Mouse (Mus musculus) ES-Bruce4 (cell line): ENCODE results near the gene Fbxo7. TPM values are rescaled to one million over a fixed set of nuclear protein-coding genes. Genes with fewer than 3 reads are reported as not detected.

Experiments used
- H3K27ac ChIP-seq: 2 replicates; pipeline ENCODE4 v1.5.1; 2012; ENCODE audit warnings: low read length, inconsistent platforms; ENCODE audit not compliant: insufficient read depth
- H3K27me3 ChIP-seq: 2 replicates; pipeline ENCODE4 v1.6.1; 2012; ENCODE audit warnings: mild to moderate bottlenecking, low read length, inconsistent platforms; ENCODE audit not compliant: control insufficient read depth, poor library complexity, insufficient read depth, severe bottlenecking
- H3K36me3 ChIP-seq: 2 replicates; pipeline ENCODE4 v1.6.1; 2012; ENCODE audit warnings: inconsistent platforms, mild to moderate bottlenecking, low read length, moderate library complexity; ENCODE audit not compliant: control insufficient read depth, poor library complexity, insufficient read depth, severe bottlenecking
- H3K4me1 ChIP-seq: one replicate; pipeline ENCODE4 v1.8.1; 2011; ENCODE audit warnings: low read length; ENCODE audit not compliant: control insufficient read depth, insufficient read depth
- H3K4me3 ChIP-seq: 2 replicates; pipeline ENCODE4 v1.5.1; 2011; ENCODE audit warnings: low read depth, mild to moderate bottlenecking, low read length
- H3K9ac ChIP-seq: 2 replicates; pipeline ENCODE4 v1.6.1; 2012; ENCODE audit warnings: low read depth, mild to moderate bottlenecking, inconsistent platforms; ENCODE audit not compliant: poor library complexity, severe bottlenecking
- H3K9me3 ChIP-seq: replicated peaks from 2 replicates; pipeline ENCODE4 v1.6.1; 2012; ENCODE audit warnings: mild to moderate bottlenecking, low read length, inconsistent platforms; ENCODE audit not compliant: control insufficient read depth, poor library complexity, insufficient read depth, severe bottlenecking
- CTCF ChIP-seq: IDR thresholded peaks from one replicate; pipeline ENCODE4 v1.8.1; 2011; ENCODE audit warnings: low read depth, low read length
- EP300 ChIP-seq: IDR thresholded peaks from 2 replicates; pipeline ENCODE4 v1.6.1; 2011; ENCODE audit warnings: low read depth, low read length; ENCODE audit not compliant: insufficient read depth
- POLR2A ChIP-seq: IDR thresholded peaks from one replicate; pipeline ENCODE4 v1.8.1; 2011; ENCODE audit warnings: low read length; ENCODE audit not compliant: insufficient read depth
- polyA plus RNA-seq: library from polyadenylated mRNA; stranded (reverse); fragments of >200 nt; gene quantifications from 2 replicates; pipeline ENCODE4 v1.2.4, GENCODE M21; 2011; ENCODE audit warnings: low read depth; ENCODE audit not compliant: missing spikeins, insufficient read depth, insufficient read length

Gene Fbxo7
- polyA plus RNA-seq, 1 experiment, result 20.5 TPM

GRCm38 (mm10) chr10:86060267-86060666 lies 38.5 kb downstream of the Fbxo7 start:
- TF ChIP-seq POLR2A (no peak), CTCF (no peak), EP300 (no peak)
- Histone ChIP-seq H3K27me3 (no peaks in the 10 kb centered on the region), H3K4me1 (no peaks in the 10 kb centered on the region), H3K27ac (no peak overlapping the region), H3K4me3 (no peak overlapping the region), H3K36me3 (no peaks in the 10 kb centered on the region), H3K9me3 (no peaks in the 10 kb centered on the region), H3K9ac (no peak overlapping the region)

DNA sequence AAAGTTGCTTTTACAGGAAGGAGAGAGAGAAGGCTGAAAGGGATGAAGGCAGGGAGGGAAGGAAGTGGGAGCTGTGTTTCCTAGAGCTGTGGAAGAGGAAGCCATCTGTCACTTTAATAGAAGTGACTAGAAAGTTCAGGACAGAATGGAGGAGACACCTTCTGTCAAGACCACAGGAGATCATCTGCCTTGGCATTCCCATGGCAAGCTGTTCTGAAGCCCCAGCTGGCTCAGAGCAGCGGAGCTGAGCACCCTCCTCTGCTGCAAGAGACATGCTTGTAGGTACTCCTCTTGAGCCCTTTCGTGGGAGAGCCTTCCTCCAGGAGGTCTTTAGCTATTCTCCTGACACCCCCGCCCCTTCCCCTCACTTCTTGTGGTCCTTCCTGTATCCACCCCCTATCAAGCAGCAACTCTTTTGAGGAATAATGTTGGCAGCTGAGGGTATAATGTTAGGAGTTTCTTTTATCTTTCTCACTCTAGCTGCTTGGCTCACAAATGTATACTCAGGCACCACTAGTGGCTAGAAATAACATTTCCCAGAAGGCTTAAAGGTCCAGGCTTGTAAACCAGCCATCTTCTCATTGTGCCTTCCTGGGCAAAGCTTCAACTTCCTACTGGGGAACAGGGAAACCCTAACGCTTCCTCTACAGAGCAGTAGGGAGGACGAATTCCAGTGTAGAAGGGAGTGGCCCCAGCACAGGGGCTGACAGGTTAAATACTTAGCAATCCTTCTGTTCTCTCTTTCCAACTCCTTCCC lies 40.7 kb downstream of the Fbxo7 start:
- TF ChIP-seq POLR2A, result no peak
- TF ChIP-seq CTCF, result no peak
- TF ChIP-seq EP300, result no peak
- Histone ChIP-seq H3K4me3 (no peak overlapping the region), H3K36me3 (no peaks in the 10 kb centered on the region)

GRCm38 (mm10) chr10:86063018-86063384 lies 41.2 kb downstream of the Fbxo7 start:
- TF ChIP-seq EP300 (no peak), CTCF (no peak), POLR2A (no peak)
- Histone ChIP-seq H3K27ac (no peak overlapping the region), H3K9me3 (no peaks in the 10 kb centered on the region), H3K4me1 (no peaks in the 10 kb centered on the region), H3K4me3 (no peak overlapping the region), H3K9ac (no peak overlapping the region), H3K36me3 (no peaks in the 10 kb centered on the region), H3K27me3 (no peaks in the 10 kb centered on the region)

More for the DNA sequence above, 40.7 kb downstream of the Fbxo7 start:
- Histone ChIP-seq H3K27ac (no peak overlapping the region), H3K9ac (no peak overlapping the region), H3K4me1 (no peaks in the 10 kb centered on the region), H3K9me3 (no peaks in the 10 kb centered on the region), H3K27me3 (no peaks in the 10 kb centered on the region)

DNA sequence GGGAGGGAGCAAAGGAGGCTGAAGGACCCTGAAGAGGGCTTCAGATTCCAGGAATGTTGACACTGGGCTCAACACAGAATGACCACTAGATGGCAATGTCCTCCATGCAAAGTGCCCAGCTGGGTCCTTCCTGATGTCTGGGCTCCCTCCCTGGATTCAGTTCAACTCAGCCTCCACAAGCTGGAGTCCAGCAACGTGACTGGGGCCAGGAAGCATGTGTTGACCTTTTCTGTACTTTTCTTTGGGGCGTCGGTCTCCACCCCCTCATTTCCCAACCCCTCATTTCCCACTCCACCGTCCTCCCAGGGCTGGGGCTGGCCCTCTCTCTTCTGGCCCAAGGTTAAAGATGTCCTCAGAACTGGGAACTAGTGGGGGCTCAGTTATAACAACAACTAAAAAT lies 43.2 kb downstream of the Fbxo7 start:
- no peak overlapping the region for H3K9ac ChIP-seq
- no peak overlapping the region for H3K4me3 ChIP-seq
- peak; percentile 85 for TF ChIP-seq CTCF
- TF ChIP-seq POLR2A, result no peak
- no peak for TF ChIP-seq EP300
- no peaks in the 10 kb centered on the region for H3K36me3 ChIP-seq
- H3K27ac ChIP-seq, result no peak overlapping the region
- no peaks in the 10 kb centered on the region for H3K9me3 ChIP-seq
- H3K27me3 ChIP-seq, result no peaks in the 10 kb centered on the region
- no peaks in the 10 kb centered on the region for H3K4me1 ChIP-seq

DNA sequence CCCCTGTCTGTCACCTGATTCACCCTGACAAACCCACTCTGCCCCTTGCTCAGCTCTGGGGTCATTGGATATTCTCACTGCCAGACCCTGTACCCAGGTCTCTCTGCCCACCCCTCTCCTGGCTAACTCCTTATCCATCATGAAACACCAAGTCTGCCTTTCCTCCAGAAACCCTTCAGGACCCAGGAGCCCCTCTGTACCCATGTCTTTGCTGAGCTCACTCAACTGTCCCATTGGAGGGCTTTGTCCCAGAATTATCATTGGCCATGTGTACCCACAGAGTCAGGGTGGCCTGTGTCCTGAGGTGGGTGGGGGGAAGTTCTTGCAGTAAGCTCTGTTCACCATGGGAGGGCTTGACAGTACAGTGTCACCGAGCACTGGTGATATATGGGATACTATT lies 43.9 kb downstream of the Fbxo7 start:
- TF ChIP-seq POLR2A, result no peak
- no peak for TF ChIP-seq EP300
- TF ChIP-seq CTCF, result no peak
- no peak overlapping the region for H3K27ac ChIP-seq

DNA sequence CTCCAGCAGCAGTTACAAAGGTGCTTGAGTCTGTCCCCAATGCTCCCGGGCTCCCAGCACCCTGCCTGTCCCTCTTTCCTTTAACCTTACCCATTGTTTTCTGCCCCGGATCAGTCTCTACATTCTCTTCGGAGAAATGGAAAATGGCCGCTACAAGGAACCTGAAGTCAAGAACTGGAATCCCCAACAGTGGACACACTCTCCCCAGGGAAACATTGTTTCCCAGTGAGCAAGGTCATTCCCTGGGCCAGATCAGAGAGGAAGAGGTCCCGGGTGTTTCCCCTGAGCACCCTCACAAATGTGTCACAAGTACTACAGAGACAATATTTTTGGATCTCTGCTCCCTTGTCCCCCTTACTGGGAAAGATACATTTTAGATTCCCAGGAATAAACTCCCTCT lies 44.9 kb downstream of the Fbxo7 start:
- Histone ChIP-seq H3K27ac (no peak overlapping the region), H3K9me3 (no peaks in the 10 kb centered on the region), H3K4me1 (no peaks in the 10 kb centered on the region), H3K9ac (no peak overlapping the region), H3K4me3 (no peak overlapping the region), H3K27me3 (no peaks in the 10 kb centered on the region), H3K36me3 (no peaks in the 10 kb centered on the region)
- TF ChIP-seq POLR2A (no peak), CTCF (no peak), EP300 (no peak)

More for the DNA sequence above, 43.9 kb downstream of the Fbxo7 start:
- Histone ChIP-seq H3K9ac (no peak overlapping the region), H3K9me3 (no peaks in the 10 kb centered on the region), H3K4me1 (no peaks in the 10 kb centered on the region), H3K4me3 (no peak overlapping the region), H3K36me3 (no peaks in the 10 kb centered on the region), H3K27me3 (no peaks in the 10 kb centered on the region)
